Mouse (Mus musculus) G1E-ER4 (cell line): ENCODE data around the gene Jak3. TPM values are rescaled to one million over a fixed set of nuclear protein-coding genes. Genes with fewer than 3 reads are reported as not detected.

Experiments
- GATA1 ChIP-seq: IDR thresholded peaks from one replicate; pipeline ENCODE4 v1.8.0; 2012; ENCODE audit warnings: low read length, inconsistent platforms
- polyA plus RNA-seq: library from polyadenylated mRNA; stranded (reverse); fragments of >175 nt; gene quantifications from 2 replicates; pipeline ENCODE4 v1.2.3, GENCODE M21; 2012

Gene Jak3
- polyA plus RNA-seq, 1 experiment = 33.8 TPM

- no peak for TF ChIP-seq GATA1
These were observed 558 bp upstream of the Jak3 start for GRCm38 (mm10) chr8:71675456-71676019.

- no peak for TF ChIP-seq GATA1
These were observed 707 bp downstream of the Jak3 start for GRCm38 (mm10) chr8:71676803-71677202.

GRCm38 (mm10) chr8:71677555-71677954 lies 1.5 kb downstream of the Jak3 start:
- no peak for TF ChIP-seq GATA1

GRCm38 (mm10) chr8:71678216-71678615 lies 2.1 kb downstream of the Jak3 start:
- no peak for TF ChIP-seq GATA1

- TF ChIP-seq GATA1 = no peak
These were observed 3.0 kb downstream of the Jak3 start for GRCm38 (mm10) chr8:71679116-71679515.

GRCm38 (mm10) chr8:71679550-71680168 lies 3.6 kb downstream of the Jak3 start:
- TF ChIP-seq GATA1 = no peak

- TF ChIP-seq GATA1 = no peak
These were observed 4.4 kb downstream of the Jak3 start for GRCm38 (mm10) chr8:71680471-71680870.

GRCm38 (mm10) chr8:71681369-71681915 lies 5.3 kb downstream of the Jak3 start:
- no peak for TF ChIP-seq GATA1

- no peak for TF ChIP-seq GATA1
These were observed 6.7 kb downstream of the Jak3 start for GRCm38 (mm10) chr8:71682832-71683231.

GRCm38 (mm10) chr8:71684701-71685100 lies 8.6 kb downstream of the Jak3 start:
- no peak for TF ChIP-seq GATA1

- no peak for TF ChIP-seq GATA1
These were observed 9.5 kb downstream of the Jak3 start for GRCm38 (mm10) chr8:71685573-71685972.

GRCm38 (mm10) chr8:71686143-71686734 lies 10.1 kb downstream of the Jak3 start:
- TF ChIP-seq GATA1 = no peak

GRCm38 (mm10) chr8:71687616-71688015 lies 11.5 kb downstream of the Jak3 start:
- no peak for TF ChIP-seq GATA1

- no peak for TF ChIP-seq GATA1
These were observed 12.9 kb downstream of the Jak3 start, which contains the start of gene Insl3 for GRCm38 (mm10) chr8:71689028-71689427. Gene Insl3, plus strand, starts transcription at chr8:71689214.

GRCm38 (mm10) chr8:71692509-71692908 lies 16.4 kb downstream of the Jak3 start:
- no peak for TF ChIP-seq GATA1

GRCm38 (mm10) chr8:71693166-71694041 lies 17.3 kb downstream of the Jak3 start:
- TF ChIP-seq GATA1 = no peak
